Mouse (Mus musculus) liver, embryonic 14.5 days (tissue): ENCODE results near the gene Serpina1e.

ENCODE experiments used
- CTCF ChIP-seq: IDR thresholded peaks from 2 replicates; pipeline ENCODE4 v1.5.1; 2016; ENCODE audit warnings: antibody characterized with exemption, low read depth, control low read depth
- EP300 ChIP-seq: IDR thresholded peaks from 2 replicates; pipeline ENCODE4 v1.6.1; 2016; ENCODE audit warnings: antibody characterized with exemption, low read depth

- TF ChIP-seq CTCF: no peak
- no peak for TF ChIP-seq EP300
These were observed 12.3 kb upstream of the Serpina1e start for GRCm38 (mm10) chr12:103971080-103971479.
